Mouse (Mus musculus): Measurements from ENCODE around the gene Olfr1201.

Gene Olfr1201

GRCm38 (mm10) chr2:88792736-88793135, at the start of gene Olfr1201:
Gene Olfr1201 (plus strand): TSS chr2:88793036.
- DNase-seq (ENCODE audit: low spot score in 2 of 2): no peak

DNA sequence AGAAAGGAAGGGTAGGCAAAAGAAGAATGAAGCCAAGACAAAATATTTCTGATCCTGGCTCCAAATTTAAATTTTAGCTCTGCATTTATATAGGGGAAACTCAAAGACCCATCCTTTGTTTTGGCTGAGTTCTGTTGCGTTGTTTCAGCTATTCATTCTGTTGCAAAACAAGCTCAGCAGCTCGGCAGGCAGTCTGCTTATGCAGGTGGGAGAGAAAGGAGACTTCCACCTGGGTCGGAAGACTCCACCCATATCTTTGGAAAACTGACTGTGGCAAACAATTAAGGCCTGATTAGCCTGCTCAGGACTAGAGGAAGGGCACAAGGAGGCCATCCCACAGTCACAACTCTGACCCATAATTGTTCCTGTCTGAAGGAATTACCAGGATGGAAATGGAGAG, 49.5 kb upstream of the Olfr1201 start:
- no peak for DNase-seq (ENCODE audit: low spot score in 2 of 2)

DNA sequence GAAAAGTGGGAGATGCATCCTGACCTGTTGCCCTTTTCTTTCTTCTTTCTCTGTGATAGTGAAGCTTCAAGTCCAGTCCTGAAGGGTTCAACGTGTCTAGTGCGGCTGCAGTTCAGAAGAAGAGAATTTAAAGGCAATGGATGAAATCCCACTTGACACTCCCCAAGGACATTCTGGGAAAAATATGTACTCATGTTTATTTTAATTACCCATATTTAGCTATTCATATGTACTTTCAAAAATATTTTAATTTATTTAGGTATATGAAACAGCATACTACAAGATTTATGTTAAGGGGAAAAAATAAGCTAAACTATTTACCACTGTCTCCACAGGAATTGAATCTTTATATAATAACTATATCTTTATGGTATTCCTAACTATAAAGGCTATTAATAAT, 41.6 kb upstream of the Olfr1201 start, which contains the start of gene Olfr1198:
Gene Olfr1198, minus strand, starts transcription at position 101 of the 400 bp plus-strand sequence.
- no peak for DNase-seq (ENCODE audit: low spot score in 2 of 2)

GRCm38 (mm10) chr2:88760369-88760768, 32.5 kb upstream of the Olfr1201 start, which contains the start of gene Olfr1199:
Gene Olfr1199 (minus strand): TSS chr2:88760469.
- DNase-seq (ENCODE audit: low spot score in 2 of 2): no peak

DNA sequence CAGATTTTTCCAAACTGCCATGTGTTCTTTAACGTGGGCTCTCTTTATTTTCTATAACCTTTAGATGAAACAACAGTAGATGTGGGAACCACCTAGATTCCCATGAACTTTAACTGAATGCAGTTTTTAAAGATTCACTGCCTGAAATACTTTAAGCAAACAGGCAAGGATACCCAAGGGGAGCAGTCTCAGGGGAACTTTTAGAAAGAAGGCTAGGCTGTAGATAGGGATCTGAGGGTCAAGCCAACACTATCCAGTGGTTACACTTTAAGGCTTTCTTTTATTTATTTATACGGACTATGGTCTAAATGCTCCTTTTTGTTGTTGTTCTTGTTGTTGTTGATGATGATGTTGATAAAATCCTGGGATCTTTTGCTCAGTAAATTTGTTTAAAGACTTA, 22.4 kb upstream of the Olfr1201 start, which contains the start of gene Olfr1200:
Gene Olfr1200, minus strand, starts transcription at position 101 of the 400 bp plus-strand sequence.
- DNase-seq (ENCODE audit: low spot score in 2 of 2): no peak

DNA sequence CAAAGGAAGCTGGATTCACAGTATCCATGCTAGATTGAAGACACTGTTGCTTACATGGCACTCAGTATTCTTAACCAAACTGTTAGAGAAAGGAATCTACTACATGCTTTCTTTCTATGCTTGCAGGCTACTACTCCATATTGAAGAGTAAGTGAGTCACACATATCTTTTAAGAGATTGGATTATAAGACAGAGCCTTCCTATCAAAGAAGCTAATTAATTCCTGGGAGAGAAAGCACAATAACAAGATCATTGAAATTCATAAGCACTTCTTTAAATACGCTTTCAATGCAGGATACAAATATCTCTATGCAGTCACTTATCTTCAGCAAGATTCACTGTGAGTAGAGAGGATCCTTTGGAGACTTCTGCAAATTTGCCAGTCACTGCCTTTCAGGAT, 21.4 kb downstream of the Olfr1201 start, which contains the start of gene Olfr1202:
Gene Olfr1202, plus strand, starts transcription at position 301 of the 400 bp plus-strand sequence.
- no peak for DNase-seq (ENCODE audit: low spot score in 2 of 2)

GRCm38 (mm10) chr2:88829437-88829836, 36.6 kb downstream of the Olfr1201 start, which contains the start of gene Olfr1205:
Gene Olfr1205 (plus strand): TSS chr2:88829737.
- no peak for DNase-seq (ENCODE audit: low spot score in 2 of 2)

DNA sequence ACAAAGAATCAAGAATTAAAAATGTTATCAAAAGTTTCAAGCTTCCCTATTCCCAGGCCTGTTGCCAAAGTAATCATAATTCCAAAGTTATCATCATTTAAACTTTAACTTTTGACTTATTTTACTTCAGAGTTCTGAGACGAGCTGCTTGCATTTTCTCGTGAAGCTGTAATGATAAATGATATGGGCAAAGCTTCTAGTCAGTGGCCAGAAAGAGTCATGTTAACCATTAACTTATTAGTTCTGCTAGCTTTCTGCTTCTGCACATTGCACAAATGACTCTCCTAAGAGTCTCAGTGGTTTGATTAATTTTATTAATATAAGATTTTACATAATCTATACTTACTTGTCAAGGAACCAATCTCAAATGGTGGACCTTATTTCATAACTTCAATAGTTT, 45.6 kb downstream of the Olfr1201 start:
- no peak for DNase-seq (ENCODE audit: low spot score in 2 of 2)
